ENCODE assay signal across 24 mouse cellular contexts in the genomic region with DNA sequence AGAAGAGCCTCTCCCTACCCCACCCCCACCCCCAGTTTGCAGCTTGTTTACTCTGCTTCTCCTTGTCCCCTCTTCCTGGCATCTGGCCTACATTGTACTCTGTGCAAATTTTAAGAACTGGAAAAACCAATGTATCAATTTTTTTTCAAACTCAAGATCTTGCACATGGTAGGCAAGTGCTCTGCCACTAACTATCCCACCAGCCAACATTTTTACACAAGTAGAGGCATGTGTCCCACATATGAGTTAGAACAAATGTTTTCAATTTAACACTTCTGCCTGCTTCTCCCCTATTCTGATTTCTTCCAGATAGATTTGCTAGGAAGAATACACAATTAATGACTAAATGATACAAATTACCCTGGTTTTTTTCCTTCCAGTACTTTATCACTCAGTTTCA. TPM values are rescaled to one million over a fixed set of nuclear protein-coding genes. Genes with fewer than 3 reads are reported as not detected.
DNase-seq lines count a peak whose midpoint lies in the region; ATAC-seq and TF ChIP-seq lines count a peak whose summit lies in the region.
"Had no signal": no experiment of that assay in that cellular context is flagged by ENCODE, and none has a peak within 500 bp of the region (broad histone marks: within the 10 kb centered on the region; RNA-seq: fewer than 3 reads in every experiment).

No protein-coding gene starts in this region.

- H3K9ac ChIP-seq in heart, embryonic 12.5 days = no peak overlapping the region
- H3K9ac ChIP-seq in liver, adult 2 months (ENCODE audit: low read depth, low read length) = no peak overlapping the region
- H3K9ac ChIP-seq in liver, embryonic 11.5 days (ENCODE audit: low read depth, low read length) = no peak overlapping the region
- no peak overlapping the region for H3K9ac ChIP-seq in embryonic facial prominence, embryonic 15.5 days
- H3K9ac ChIP-seq: embryonic facial prominence, embryonic 12.5 days; forebrain, embryonic 13.5 days; forebrain, embryonic 15.5 days; forebrain, postnatal 0 days had no signal

- H3K79me2 ChIP-seq in liver, adult 2 months (ENCODE audit: control insufficient read depth, insufficient read depth, low read length) = no peaks in the 10 kb centered on the region

- H3K4me3 ChIP-seq in heart, embryonic 12.5 days = no peak overlapping the region
- no peak overlapping the region for H3K4me3 ChIP-seq in liver, adult 2 months (ENCODE audit: insufficient read depth, low read depth, low read length)
- no peak overlapping the region for H3K4me3 ChIP-seq in liver, embryonic 11.5 days (ENCODE audit: low read depth, low read length)
- H3K4me3 ChIP-seq in embryonic facial prominence, embryonic 15.5 days (replicated peaks) = no peak overlapping the region
- H3K4me3 ChIP-seq in cerebellum, adult 2 months (replicated peaks; ENCODE audit: insufficient read depth, low read depth, low read length) = no peak overlapping the region
- H3K4me3 ChIP-seq: embryonic facial prominence, embryonic 12.5 days; forebrain, embryonic 13.5 days; forebrain, embryonic 15.5 days had no signal

- H3K36me3 ChIP-seq in heart, embryonic 12.5 days = no peaks in the 10 kb centered on the region
- H3K36me3 ChIP-seq in liver, adult 2 months (ENCODE audit: control insufficient read depth, insufficient read depth, low read length) = no peaks in the 10 kb centered on the region
- no peaks in the 10 kb centered on the region for H3K36me3 ChIP-seq in liver, embryonic 11.5 days (ENCODE audit: control insufficient read depth, insufficient read depth, low read length)
- H3K36me3 ChIP-seq in embryonic facial prominence, embryonic 15.5 days = no peaks in the 10 kb centered on the region
- H3K36me3 ChIP-seq: embryonic facial prominence, embryonic 12.5 days; forebrain, embryonic 15.5 days had no signal

- no peaks in the 10 kb centered on the region for H3K9me3 ChIP-seq in heart, embryonic 12.5 days (replicated peaks)
- no peaks in the 10 kb centered on the region for H3K9me3 ChIP-seq in liver, embryonic 11.5 days (ENCODE audit: control insufficient read depth, low read length)
- H3K9me3 ChIP-seq in embryonic facial prominence, embryonic 15.5 days (replicated peaks) = no peaks in the 10 kb centered on the region
- H3K9me3 ChIP-seq: embryonic facial prominence, embryonic 12.5 days; forebrain, embryonic 13.5 days; forebrain, embryonic 15.5 days had no signal

- H3K27me3 ChIP-seq in heart, embryonic 12.5 days (replicated peaks) = no peaks in the 10 kb centered on the region
- H3K27me3 ChIP-seq in liver, adult 2 months (ENCODE audit: control insufficient read depth, insufficient read depth, low read length) = no peaks in the 10 kb centered on the region
- H3K27me3 ChIP-seq in liver, embryonic 11.5 days (replicated peaks; ENCODE audit: control insufficient read depth, insufficient read depth, low read length) = no peaks in the 10 kb centered on the region
- no peaks in the 10 kb centered on the region for H3K27me3 ChIP-seq in embryonic facial prominence, embryonic 15.5 days
- H3K27me3 ChIP-seq in cerebellum, adult 2 months (ENCODE audit: control insufficient read depth, insufficient read depth, low read length) = no peaks in the 10 kb centered on the region
- H3K27me3 ChIP-seq: embryonic facial prominence, embryonic 12.5 days; forebrain, embryonic 13.5 days; forebrain, embryonic 15.5 days had no signal

- TF ChIP-seq CTCF in liver, adult 2 months (IDR thresholded peaks at IDR 0.05; ENCODE audit: low read depth, low read length) = no peak
- no peak for TF ChIP-seq CTCF in cerebellum, adult 2 months (IDR thresholded peaks at IDR 0.05; ENCODE audit: borderline replicate concordance, insufficient read depth, low read depth, low read length)

- TF ChIP-seq POLR2A in liver, adult 2 months (IDR thresholded peaks at IDR 0.05; ENCODE audit: extremely low read depth, insufficient read depth, low read length) = no peak
- no peak for TF ChIP-seq POLR2A in cerebellum, adult 2 months (IDR thresholded peaks at IDR 0.05; ENCODE audit: borderline replicate concordance, insufficient read depth, low read length)

- H3K4me1 ChIP-seq in heart, embryonic 12.5 days (replicated peaks) = peaks cover 2% of the 10 kb centered on the region; the same call in 1 of the 2 replicates
- peaks cover 8% of the 10 kb centered on the region; the same call in 1 of the 2 replicates for H3K4me1 ChIP-seq in liver, adult 2 months (ENCODE audit: control insufficient read depth, insufficient read depth, low read length)
- peaks cover 2% of the 10 kb centered on the region; the same call in 1 of the 2 replicates for H3K4me1 ChIP-seq in liver, embryonic 11.5 days (replicated peaks; ENCODE audit: control insufficient read depth, insufficient read depth, low read length)
- no peaks in the 10 kb centered on the region for H3K4me1 ChIP-seq in embryonic facial prominence, embryonic 15.5 days
- no peaks in the 10 kb centered on the region for H3K4me1 ChIP-seq in cerebellum, adult 2 months (ENCODE audit: control insufficient read depth, insufficient read depth, low read length)
- H3K4me1 ChIP-seq: embryonic facial prominence, embryonic 12.5 days had no signal

- no peak for ATAC-seq in heart, embryonic 12.5 days (ENCODE audit: insufficient number of reproducible peaks, low FRiP score)
- ATAC-seq in liver, embryonic 11.5 days (replicated peaks; ENCODE audit: low FRiP score) = no peak
- ATAC-seq in embryonic facial prominence, embryonic 15.5 days (ENCODE audit: insufficient number of reproducible peaks, low FRiP score, low TSS enrichment, low read depth) = peak; percentile 54; the same call in 1 of the 2 replicates
- ATAC-seq: forebrain, embryonic 13.5 days; forebrain, embryonic 15.5 days; forebrain, postnatal 0 days had no signal

- no peak overlapping the region for H3K4me2 ChIP-seq in heart, embryonic 12.5 days
- no peak overlapping the region for H3K4me2 ChIP-seq in liver, embryonic 11.5 days
- no peak overlapping the region for H3K4me2 ChIP-seq in embryonic facial prominence, embryonic 15.5 days (replicated peaks)
- H3K4me2 ChIP-seq: embryonic facial prominence, embryonic 12.5 days; forebrain, embryonic 13.5 days; forebrain, embryonic 15.5 days had no signal

- no peak overlapping the region for H3K27ac ChIP-seq in heart, embryonic 12.5 days (ENCODE audit: poor library complexity, severe bottlenecking)
- no peak overlapping the region for H3K27ac ChIP-seq in liver, adult 2 months (replicated peaks; ENCODE audit: insufficient read depth, low read depth, low read length)
- H3K27ac ChIP-seq in liver, embryonic 11.5 days (ENCODE audit: low read depth, low read length) = no peak overlapping the region
- H3K27ac ChIP-seq in embryonic facial prominence, embryonic 15.5 days (replicated peaks) = no peak overlapping the region
- H3K27ac ChIP-seq in cerebellum, adult 2 months (ENCODE audit: insufficient read depth, low read length) = no peak overlapping the region
- H3K27ac ChIP-seq: embryonic facial prominence, embryonic 12.5 days; forebrain, embryonic 13.5 days; forebrain, embryonic 15.5 days had no signal

- peak; percentile 16 for DNase-seq in heart, adult 11 months
- peak; percentile 7 for DNase-seq in liver, adult 2 months (ENCODE audit: extremely low read depth, low read depth, low spot score)
- DNase-seq in liver, embryonic 11.5 days (ENCODE audit: low spot score) = no peak
- peak; percentile 43 for DNase-seq in adipocyte (ENCODE audit: low spot score)
- no peak for DNase-seq in layer of hippocampus, postnatal 14 days (ENCODE audit: low spot score in 2 of 2)
- no peak for DNase-seq in cerebellum, adult 2 months
- DNase-seq: adrenal gland, adult 8-10 months; adrenal gland, postnatal 14 days; adrenal gland, postnatal 36 days; cerebellum, adult 11-12 months; cerebellum, adult 8-10 months; cerebellum, adult 9-11 months; cerebellum, postnatal 14 days; cerebellum, postnatal 36 days; embryo, embryonic 11 days; forebrain, postnatal 0 days had no signal

RNA-seq across cellular contexts. Expression of a gene that starts 26.6 kb away (rescaled TPM):
- 58.9 and 60.0 TPM in 2 replicates for polyA plus RNA-seq in heart, embryonic 12.5 days (2016; fragmentation: Nextera tagmentation; extraction: Ambion mirVana)
- 17.4 and 20.5 TPM in 2 replicates for total RNA-seq in liver, adult 2 months (2014; rRNA removed)
- polyA plus RNA-seq in liver, adult 2 months (2012; rRNA removed) = 19.2 and 23.1 TPM in 2 replicates
- polyA plus RNA-seq in liver, embryonic 11.5 days (2014; fragmentation: Nextera tagmentation; extraction: Ambion mirVana) = 58.1 and 59.1 TPM in 2 replicates
- 51.2 and 52.1 TPM in 2 replicates for polyA plus RNA-seq in embryonic facial prominence, embryonic 15.5 days (2015; fragmentation: Nextera tagmentation; extraction: Ambion mirVana)
- 10 to 100 TPM; 34.5 to 38.2 TPM for total RNA-seq in layer of hippocampus, postnatal 14 days (2021)
- 48.6 and 51.3 TPM in 2 replicates for polyA plus RNA-seq in cerebellum, adult 2 months (2012; rRNA removed)

RNA-seq across cellular contexts. Expression of a gene that starts 40.8 kb away (rescaled TPM):
- polyA plus RNA-seq in heart, embryonic 12.5 days (2016; fragmentation: Nextera tagmentation; extraction: Ambion mirVana) = 447 and 459 TPM in 2 replicates
- total RNA-seq in liver, adult 2 months (2014; rRNA removed) = 230 and 243 TPM in 2 replicates
- polyA plus RNA-seq in liver, adult 2 months (2012; rRNA removed) = 210 and 283 TPM in 2 replicates
- 502 and 537 TPM in 2 replicates for polyA plus RNA-seq in liver, embryonic 11.5 days (2014; fragmentation: Nextera tagmentation; extraction: Ambion mirVana)
- polyA plus RNA-seq in embryonic facial prominence, embryonic 15.5 days (2015; fragmentation: Nextera tagmentation; extraction: Ambion mirVana) = 450 and 462 TPM in 2 replicates
- total RNA-seq in layer of hippocampus, postnatal 14 days (2021) = 100 to 1,000 TPM; 246 to 248 TPM
- 181 and 187 TPM in 2 replicates for polyA plus RNA-seq in cerebellum, adult 2 months (2012; rRNA removed)

RNA-seq across cellular contexts. Expression of a gene that starts 49.3 kb away (rescaled TPM):
- polyA plus RNA-seq in heart, embryonic 12.5 days (2016; fragmentation: Nextera tagmentation; extraction: Ambion mirVana) = 0.15 TPM in 1 of 2 replicates, not detected in the other
- total RNA-seq in liver, adult 2 months (2014; rRNA removed) = 0.09 TPM in 1 of 2 replicates, not detected in the other
- not detected in 2 replicates for polyA plus RNA-seq in liver, adult 2 months (2012; rRNA removed)
- 0.16 and 0.23 TPM in 2 replicates for polyA plus RNA-seq in liver, embryonic 11.5 days (2014; fragmentation: Nextera tagmentation; extraction: Ambion mirVana)
- polyA plus RNA-seq in embryonic facial prominence, embryonic 15.5 days (2015; fragmentation: Nextera tagmentation; extraction: Ambion mirVana) = 0.24 TPM in 1 of 2 replicates, not detected in the other
- total RNA-seq in layer of hippocampus, postnatal 14 days (2021) = under 1 TPM; 0.16 to 0.43 TPM
- polyA plus RNA-seq in cerebellum, adult 2 months (2012; rRNA removed) = 0.87 TPM in 1 of 2 replicates, not detected in the other
- total RNA-seq: common myeloid progenitor, adult 5-6 weeks; forebrain, postnatal 0 days; MEL had no signal
- polyA plus RNA-seq: C2C12; forebrain, embryonic 13.5 days; forebrain, postnatal 0 days had no signal

Comparison
In these comparisons a context has a peak if more than half of its experiments do, and no peak if none do; other contexts are left out.
1. DNase-seq: peak in heart, adult 11 months (single experiment), liver, adult 2 months (single experiment) and adipocyte (single experiment); none in liver, embryonic 11.5 days (single experiment), layer of hippocampus, postnatal 14 days (0 of 2) and cerebellum, adult 2 months (0 of 2).